Mouse (Mus musculus): ENCODE measurements around the gene Tex46. TPM values are rescaled to one million over a fixed set of nuclear protein-coding genes. Genes with fewer than 3 reads are reported as not detected.
A peak's percentile ranks its signal among the peaks of the same experiment; 100 is the strongest.

The Tex46 gene
- polyA plus RNA-seq, 1 experiment from 2014 or later = not detected

- Histone ChIP-seq H3K27me3 (no peaks in the 10 kb centered on the region), H3K9me3 (no peaks in the 10 kb centered on the region), H3K27ac (0 out of 2 replicates have a peak overlapping the region, but pooled peaks have one; percentile 80), H3K4me1 (replicated peaks) (peaks cover 30% of the 10 kb centered on the region), H3K4me3 (no peak overlapping the region), H3K9ac (no peak overlapping the region), H3K36me3 (peaks cover 52% of the 10 kb centered on the region), H3K4me2 (no peak overlapping the region)
- WGBS = 93% methylated on average over 10 of the region's 10 CpGs
- no peak for ATAC-seq (ENCODE audit: low FRiP score)
Observed at GRCm38 (mm10) chr4:136653692-136654234, 43.5 kb downstream of the Tex46 start.

- Histone ChIP-seq H3K4me3 (no peak overlapping the region), H3K9me3 (no peaks in the 10 kb centered on the region), H3K9ac (no peak overlapping the region), H3K36me3 (peaks cover 84% of the 10 kb centered on the region), H3K4me2 (no peak overlapping the region), H3K27ac (no peak overlapping the region), H3K27me3 (no peaks in the 10 kb centered on the region), H3K4me1 (replicated peaks) (peaks cover 9% of the 10 kb centered on the region)
- WGBS = 88% methylated on average over 3 of the region's 3 CpGs
- ATAC-seq (ENCODE audit: low FRiP score) = no peak
Observed at GRCm38 (mm10) chr4:136657914-136658313, 47.7 kb downstream of the Tex46 start.

Small RNA genes within 50 kb of the gene (microRNA-seq; reads per million reads assigned to microRNA genes)
- not detected for gene Gm22180

Other genes with a start within 250 kb of the Tex46 start
- 0.55 and 1.1 TPM in 2 replicates for gene Htr1d, start 186.9 kb upstream of the Tex46 start, polyA plus RNA-seq (2015; fragmentation: Nextera tagmentation; extraction: Ambion mirVana)
- gene 6030445D17Rik, start 148.2 kb upstream of the Tex46 start, polyA plus RNA-seq (2015; fragmentation: Nextera tagmentation; extraction: Ambion mirVana) = 0.09 and 0.10 TPM in 2 replicates
- 67.1 and 76.1 TPM in 2 replicates for gene Luzp1, start 140.7 kb upstream of the Tex46 start, polyA plus RNA-seq (2015; fragmentation: Nextera tagmentation; extraction: Ambion mirVana)
- gene Kdm1a, start 7.7 kb upstream of the Tex46 start, polyA plus RNA-seq (2015; fragmentation: Nextera tagmentation; extraction: Ambion mirVana) = 80.7 and 80.8 TPM in 2 replicates
- 0.06 TPM in 1 of 2 replicates, not detected in the other for gene Lactbl1, start 12.2 kb downstream of the Tex46 start, polyA plus RNA-seq (2015; fragmentation: Nextera tagmentation; extraction: Ambion mirVana)
- 14.9 and 16.5 TPM in 2 replicates for gene Ephb2, start 225.6 kb downstream of the Tex46 start, polyA plus RNA-seq (2015; fragmentation: Nextera tagmentation; extraction: Ambion mirVana)